Mouse (Mus musculus): ENCODE measurements around the gene Opalin. TPM values are rescaled to one million over a fixed set of nuclear protein-coding genes. Genes with fewer than 3 reads are reported as not detected.
A peak's percentile ranks its signal among the peaks of the same experiment; 100 is the strongest.

Opalin gene
- polyA plus RNA-seq, 1 experiment from 2014 or later: not detected

DNA sequence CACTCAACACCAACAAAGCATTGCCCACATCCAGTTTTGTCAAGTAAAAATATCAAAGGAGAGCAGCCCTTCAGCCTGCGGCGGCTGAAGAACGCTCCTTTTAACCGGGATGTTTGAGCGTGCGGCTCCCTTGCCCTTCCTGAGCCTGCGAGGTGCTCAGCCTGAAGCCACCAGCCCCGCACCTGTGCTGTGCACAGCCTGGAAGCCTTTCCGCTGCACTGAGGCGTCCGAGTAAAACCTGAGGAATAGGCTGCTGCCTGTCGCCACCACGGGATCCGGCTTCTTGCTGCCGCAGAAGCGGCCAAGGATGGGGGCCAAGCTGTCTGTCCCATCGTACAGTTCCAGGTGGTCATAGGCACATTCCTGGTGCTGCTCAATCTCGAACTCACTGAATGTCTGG, 11.6 kb upstream of the Opalin start:
- Histone ChIP-seq H3K4me3 (ENCODE audit: low read depth, low read length) (no peak overlapping the region), H3K36me3 (ENCODE audit: control insufficient read depth, insufficient read depth, low read length) (no peaks in the 10 kb centered on the region), H3K4me2 (ENCODE audit: low read length) (peak overlapping the region; percentile 26), H3K4me1 (ENCODE audit: control insufficient read depth, insufficient read depth, low read length) (no peaks in the 10 kb centered on the region), H3K27ac (ENCODE audit: low read length) (no peak overlapping the region), H3K9me3 (replicated peaks; ENCODE audit: control insufficient read depth, low read length, poor library complexity, severe bottlenecking) (no peaks in the 10 kb centered on the region), H3K27me3 (ENCODE audit: control insufficient read depth, insufficient read depth, low read depth, low read length) (peaks cover 8% of the 10 kb centered on the region), H3K9ac (ENCODE audit: low read depth, low read length) (no peak overlapping the region)
- 47% methylated on average over 18 of the region's 18 CpGs for WGBS
- ATAC-seq: no peak

DNA sequence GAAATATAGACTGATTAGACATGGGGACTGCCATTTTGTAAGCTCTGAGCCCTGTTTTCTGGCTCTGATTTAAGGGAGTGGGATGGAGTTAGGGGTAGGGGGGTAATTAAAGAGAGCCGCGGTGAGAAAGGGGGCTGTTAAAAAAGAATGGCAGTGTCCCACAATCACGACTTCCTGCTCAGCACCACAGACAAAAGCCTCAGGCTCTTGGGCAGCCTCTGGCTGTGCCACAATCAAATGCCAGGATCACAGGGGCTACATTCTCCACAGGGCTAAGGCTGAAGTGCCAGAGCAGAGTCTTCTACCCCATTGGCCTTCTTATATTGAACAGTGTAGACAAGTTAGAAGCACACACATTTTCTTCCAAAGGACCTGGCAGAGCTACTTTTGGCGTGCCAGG, 11.0 kb upstream of the Opalin start:
- H3K27me3 ChIP-seq (ENCODE audit: control insufficient read depth, insufficient read depth, low read depth, low read length): peaks cover 8% of the 10 kb centered on the region
- no peaks in the 10 kb centered on the region for H3K9me3 ChIP-seq (replicated peaks; ENCODE audit: control insufficient read depth, low read length, poor library complexity, severe bottlenecking)
- WGBS: 48% methylated on average over 4 of the region's 4 CpGs
- ATAC-seq: no peak
- H3K27ac ChIP-seq (ENCODE audit: low read length): no peak overlapping the region
- H3K4me2 ChIP-seq (ENCODE audit: low read length): no peak overlapping the region
- no peak overlapping the region for H3K9ac ChIP-seq (ENCODE audit: low read depth, low read length)
- H3K4me3 ChIP-seq (ENCODE audit: low read depth, low read length): no peak overlapping the region
- no peaks in the 10 kb centered on the region for H3K4me1 ChIP-seq (ENCODE audit: control insufficient read depth, insufficient read depth, low read length)
- no peaks in the 10 kb centered on the region for H3K36me3 ChIP-seq (ENCODE audit: control insufficient read depth, insufficient read depth, low read length)

DNA sequence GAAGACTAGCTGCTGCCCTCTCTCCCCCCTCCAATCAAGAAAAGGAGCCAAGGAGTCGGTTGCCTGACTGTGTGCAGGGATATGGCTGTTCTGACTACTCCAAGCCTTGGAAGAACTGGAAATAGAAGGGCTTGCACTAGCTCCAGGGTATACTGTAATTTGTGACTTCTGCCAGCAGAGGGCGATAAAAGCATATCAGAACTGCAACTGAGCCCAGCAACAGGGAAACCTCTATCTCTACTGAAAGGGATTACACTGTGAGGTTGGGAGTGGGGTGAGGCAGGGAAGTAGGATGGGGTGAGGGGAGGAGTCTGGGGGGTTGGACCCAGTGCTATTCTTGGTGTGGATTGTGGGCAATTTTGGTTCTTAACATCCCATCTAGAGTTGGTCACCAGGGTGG, 9.8 kb upstream of the Opalin start:
- 3% methylated on average over 2 of the region's 2 CpGs for WGBS
- Histone ChIP-seq H3K27ac (ENCODE audit: low read length) (no peak overlapping the region), H3K9ac (ENCODE audit: low read depth, low read length) (no peak overlapping the region), H3K4me3 (ENCODE audit: low read depth, low read length) (no peak overlapping the region), H3K36me3 (ENCODE audit: control insufficient read depth, insufficient read depth, low read length) (no peaks in the 10 kb centered on the region), H3K4me1 (ENCODE audit: control insufficient read depth, insufficient read depth, low read length) (peaks cover 4% of the 10 kb centered on the region), H3K4me2 (ENCODE audit: low read length) (no peak overlapping the region), H3K9me3 (replicated peaks; ENCODE audit: control insufficient read depth, low read length, poor library complexity, severe bottlenecking) (no peaks in the 10 kb centered on the region), H3K27me3 (ENCODE audit: control insufficient read depth, insufficient read depth, low read depth, low read length) (peaks cover 8% of the 10 kb centered on the region)
- ATAC-seq: peak; percentile 75

DNA sequence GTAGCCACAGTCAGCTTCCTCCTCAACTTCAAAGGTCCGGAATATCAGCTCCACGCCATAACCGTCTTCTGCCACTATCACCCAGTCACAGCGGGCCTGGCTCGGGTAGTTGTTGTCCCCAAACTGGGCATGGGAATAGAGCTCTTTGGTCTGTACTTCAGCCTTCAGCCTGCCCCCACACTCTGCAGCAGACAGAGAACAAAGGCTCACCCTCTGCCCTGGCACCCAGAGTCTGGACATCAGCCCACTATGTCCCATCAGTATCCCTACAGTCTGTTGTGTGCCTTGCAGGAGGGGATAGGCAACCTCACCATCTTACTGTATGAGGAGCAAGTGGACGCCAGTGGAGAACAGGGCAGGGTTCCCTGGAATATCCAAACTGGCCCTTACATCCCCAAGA, 9.4 kb upstream of the Opalin start:
- WGBS: 89% methylated on average over 6 of the region's 6 CpGs
- Histone ChIP-seq H3K4me2 (ENCODE audit: low read length) (no peak overlapping the region), H3K4me1 (ENCODE audit: control insufficient read depth, insufficient read depth, low read length) (peaks cover 8% of the 10 kb centered on the region), H3K27me3 (ENCODE audit: control insufficient read depth, insufficient read depth, low read depth, low read length) (peaks cover 8% of the 10 kb centered on the region), H3K36me3 (ENCODE audit: control insufficient read depth, insufficient read depth, low read length) (no peaks in the 10 kb centered on the region), H3K4me3 (ENCODE audit: low read depth, low read length) (no peak overlapping the region), H3K9ac (ENCODE audit: low read depth, low read length) (no peak overlapping the region), H3K9me3 (replicated peaks; ENCODE audit: control insufficient read depth, low read length, poor library complexity, severe bottlenecking) (no peaks in the 10 kb centered on the region), H3K27ac (ENCODE audit: low read length) (no peak overlapping the region)
- ATAC-seq: peak; percentile 47

DNA sequence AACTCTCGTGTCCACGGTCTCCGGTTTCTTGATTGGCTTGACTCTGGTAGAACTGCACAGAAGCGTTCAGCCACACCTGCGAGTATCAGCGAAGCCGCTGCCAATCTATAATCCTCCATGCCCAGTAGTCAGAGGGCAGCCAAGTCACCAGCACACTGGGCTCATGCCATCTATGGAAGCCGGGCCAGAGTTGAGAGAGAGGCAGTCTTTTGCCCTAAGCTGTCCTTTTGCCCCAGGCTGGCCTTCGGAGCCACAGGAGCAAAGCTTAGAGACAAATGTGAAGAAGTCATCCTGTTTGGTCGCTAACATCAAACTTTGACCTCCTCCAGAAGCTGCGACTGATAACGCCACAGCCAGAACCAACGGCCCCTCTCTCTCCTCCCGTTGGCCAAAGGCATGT, 6.7 kb upstream of the Opalin start:
- Histone ChIP-seq H3K4me2 (ENCODE audit: low read length) (no peak overlapping the region), H3K27ac (ENCODE audit: low read length) (no peak overlapping the region), H3K9me3 (replicated peaks; ENCODE audit: control insufficient read depth, low read length, poor library complexity, severe bottlenecking) (no peaks in the 10 kb centered on the region), H3K4me3 (ENCODE audit: low read depth, low read length) (no peak overlapping the region), H3K9ac (ENCODE audit: low read depth, low read length) (no peak overlapping the region), H3K27me3 (ENCODE audit: control insufficient read depth, insufficient read depth, low read depth, low read length) (peaks cover 2% of the 10 kb centered on the region), H3K4me1 (ENCODE audit: control insufficient read depth, insufficient read depth, low read length) (peaks cover 10% of the 10 kb centered on the region), H3K36me3 (ENCODE audit: control insufficient read depth, insufficient read depth, low read length) (no peaks in the 10 kb centered on the region)
- no peak for ATAC-seq
- 95% methylated on average over 14 of the region's 14 CpGs for WGBS

DNA sequence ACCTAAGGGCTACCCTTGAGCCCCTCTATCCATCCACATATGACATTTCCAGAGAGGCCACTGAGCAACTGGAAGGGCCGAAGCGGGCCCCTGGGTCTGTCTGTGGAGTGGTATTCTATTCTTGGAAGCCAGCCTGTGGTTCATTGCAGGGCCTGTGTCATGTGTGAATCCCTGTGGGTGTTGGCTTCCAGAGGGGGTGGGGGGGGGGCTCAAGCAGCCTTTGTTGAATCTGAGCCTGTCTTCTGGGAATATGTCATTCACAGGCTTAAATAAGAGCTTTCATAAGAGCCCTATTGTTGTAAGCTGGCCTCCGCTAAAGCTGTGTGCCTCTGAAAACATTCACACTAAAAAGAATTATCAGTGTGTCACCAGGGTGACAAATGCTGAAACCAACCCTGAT, 4.7 kb upstream of the Opalin start:
- Histone ChIP-seq H3K9me3 (replicated peaks; ENCODE audit: control insufficient read depth, low read length, poor library complexity, severe bottlenecking) (no peaks in the 10 kb centered on the region), H3K9ac (ENCODE audit: low read depth, low read length) (no peak overlapping the region), H3K4me1 (ENCODE audit: control insufficient read depth, insufficient read depth, low read length) (peaks cover 10% of the 10 kb centered on the region), H3K27me3 (ENCODE audit: control insufficient read depth, insufficient read depth, low read depth, low read length) (no peaks in the 10 kb centered on the region), H3K4me3 (ENCODE audit: low read depth, low read length) (no peak overlapping the region), H3K27ac (ENCODE audit: low read length) (peak overlapping the region; percentile 23), H3K4me2 (ENCODE audit: low read length) (no peak overlapping the region), H3K36me3 (ENCODE audit: control insufficient read depth, insufficient read depth, low read length) (no peaks in the 10 kb centered on the region)
- 14% methylated on average over 3 of the region's 3 CpGs for WGBS
- ATAC-seq: peak; percentile 61

DNA sequence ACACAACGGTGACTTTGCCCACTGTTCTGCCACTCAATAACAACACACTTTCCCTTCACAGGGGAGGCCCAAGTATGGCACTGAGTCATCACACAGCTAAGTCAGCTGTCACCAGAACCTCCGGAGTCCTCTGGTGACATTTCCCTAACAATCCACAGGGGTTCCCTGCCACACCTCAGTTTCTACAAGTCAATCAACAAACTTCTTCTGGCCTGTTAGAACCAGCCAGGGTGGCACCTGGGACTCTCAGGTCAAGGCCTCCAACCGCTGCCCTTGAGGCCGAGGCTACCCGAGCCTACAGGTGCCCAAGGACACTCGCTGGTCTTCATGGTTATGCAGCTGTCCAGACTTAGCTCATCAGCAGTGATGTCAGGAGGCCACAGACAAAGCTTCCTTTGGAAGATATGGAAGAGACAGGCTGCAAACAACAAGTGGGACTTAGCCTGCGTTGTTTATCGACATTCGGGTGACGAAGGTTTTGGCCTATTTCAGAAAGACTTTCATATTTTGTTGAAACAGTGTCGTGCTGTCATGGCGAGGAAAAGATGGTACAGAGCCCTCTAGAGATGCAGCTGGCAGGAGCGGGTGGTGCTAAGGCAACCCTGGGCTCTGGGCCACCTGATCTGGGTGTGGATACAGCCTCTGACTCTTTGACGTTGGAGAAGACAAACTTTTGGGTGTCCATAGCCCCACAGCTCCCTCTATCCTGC, 3.0 kb downstream of the Opalin start:
- no peak overlapping the region for H3K4me3 ChIP-seq (ENCODE audit: low read depth, low read length)
- no peaks in the 10 kb centered on the region for H3K4me1 ChIP-seq (ENCODE audit: control insufficient read depth, insufficient read depth, low read length)
- no peak overlapping the region for H3K9ac ChIP-seq (ENCODE audit: low read depth, low read length)
- no peaks in the 10 kb centered on the region for H3K27me3 ChIP-seq (ENCODE audit: control insufficient read depth, insufficient read depth, low read depth, low read length)
- H3K36me3 ChIP-seq (ENCODE audit: control insufficient read depth, insufficient read depth, low read length): no peaks in the 10 kb centered on the region
- ATAC-seq: no peak
- no peak overlapping the region for H3K4me2 ChIP-seq (ENCODE audit: low read length)
- 92% methylated on average over 14 of the region's 14 CpGs for WGBS
- no peak overlapping the region for H3K27ac ChIP-seq (ENCODE audit: low read length)
- H3K9me3 ChIP-seq (replicated peaks; ENCODE audit: control insufficient read depth, low read length, poor library complexity, severe bottlenecking): no peaks in the 10 kb centered on the region

DNA sequence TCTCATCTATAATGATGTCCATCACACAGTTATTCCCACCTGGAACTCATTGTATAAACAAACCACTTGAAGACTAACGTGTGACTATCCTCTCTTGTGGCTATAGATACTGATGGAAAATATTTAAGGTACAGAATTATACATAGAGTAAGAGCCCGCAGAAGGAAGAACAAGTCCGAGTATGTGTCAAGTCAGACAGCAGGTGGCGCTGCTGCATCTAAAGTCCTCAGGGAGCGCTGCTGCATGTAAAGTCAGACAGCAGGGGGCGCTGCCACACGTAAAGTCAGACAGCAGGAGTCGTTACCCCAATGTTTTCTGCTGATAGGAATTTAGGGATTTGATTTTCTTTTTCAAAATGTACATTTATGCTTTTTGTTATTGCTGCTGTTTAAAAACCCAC, 5.4 kb downstream of the Opalin start:
- 6% methylated on average over 8 of the region's 8 CpGs for WGBS
- 0 out of 2 replicates have a peak, but pooled peaks have one; percentile 39 for ATAC-seq
- Histone ChIP-seq H3K4me3 (ENCODE audit: low read depth, low read length) (no peak overlapping the region), H3K27ac (ENCODE audit: low read length) (no peak overlapping the region), H3K4me2 (ENCODE audit: low read length) (no peak overlapping the region), H3K9ac (ENCODE audit: low read depth, low read length) (no peak overlapping the region), H3K36me3 (ENCODE audit: control insufficient read depth, insufficient read depth, low read length) (no peaks in the 10 kb centered on the region), H3K9me3 (replicated peaks; ENCODE audit: control insufficient read depth, low read length, poor library complexity, severe bottlenecking) (no peaks in the 10 kb centered on the region), H3K27me3 (ENCODE audit: control insufficient read depth, insufficient read depth, low read depth, low read length) (no peaks in the 10 kb centered on the region), H3K4me1 (ENCODE audit: control insufficient read depth, insufficient read depth, low read length) (no peaks in the 10 kb centered on the region)

DNA sequence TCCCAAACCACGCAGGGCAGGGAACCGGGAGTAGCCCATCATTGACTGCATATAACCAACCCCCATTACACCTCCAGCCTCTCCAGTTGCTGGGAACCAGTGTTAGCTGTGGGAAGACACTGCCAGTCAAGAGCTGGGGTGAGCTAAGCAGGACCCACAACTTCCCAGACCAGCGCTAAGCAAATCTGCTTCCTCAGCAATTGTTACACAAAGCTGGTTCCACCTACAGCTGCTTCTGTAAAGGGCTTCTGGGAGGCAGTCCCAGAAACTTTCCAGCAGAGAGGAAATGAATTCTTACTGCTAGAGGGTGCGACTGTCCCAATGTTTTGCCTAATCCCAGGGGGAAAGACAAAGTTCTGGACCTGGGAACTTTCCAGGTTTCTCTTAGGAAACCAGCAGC, 22.2 kb downstream of the Opalin start:
- Histone ChIP-seq H3K9ac (ENCODE audit: low read depth, low read length) (no peak overlapping the region), H3K27me3 (ENCODE audit: control insufficient read depth, insufficient read depth, low read depth, low read length) (no peaks in the 10 kb centered on the region), H3K4me3 (ENCODE audit: low read depth, low read length) (no peak overlapping the region), H3K36me3 (ENCODE audit: control insufficient read depth, insufficient read depth, low read length) (no peaks in the 10 kb centered on the region), H3K4me1 (ENCODE audit: control insufficient read depth, insufficient read depth, low read length) (no peaks in the 10 kb centered on the region), H3K27ac (ENCODE audit: low read length) (no peak overlapping the region), H3K4me2 (ENCODE audit: low read length) (no peak overlapping the region), H3K9me3 (replicated peaks; ENCODE audit: control insufficient read depth, low read length, poor library complexity, severe bottlenecking) (no peaks in the 10 kb centered on the region)
- 71% methylated on average over 4 of the region's 4 CpGs for WGBS
- no peak for ATAC-seq
